In genomic region chr7:58866865-58867614, GRCm38 (mm10) we compare ENCODE assay signal across 17 mouse cellular contexts.
A peak's percentile ranks its signal among the peaks of the same experiment; 100 is the strongest.
DNase-seq lines count a peak whose midpoint lies in the region; ATAC-seq lines count a peak whose summit lies in the region.
"Had no signal": no experiment of that assay in that cellular context is flagged by ENCODE, and none has a peak within 500 bp of the region (broad histone marks: within the 10 kb centered on the region; RNA-seq: fewer than 3 reads in every experiment).

No protein-coding gene starts in this region.

- no peaks in the 10 kb centered on the region for H3K9me3 ChIP-seq in forebrain, embryonic 14.5 days (replicated peaks; ENCODE audit: control insufficient read depth, low read length)
- H3K9me3 ChIP-seq in forebrain, embryonic 16.5 days (ENCODE audit: control insufficient read depth, low read length): no peaks in the 10 kb centered on the region
- H3K9me3 ChIP-seq in midbrain, embryonic 11.5 days (ENCODE audit: control insufficient read depth, low read length): no peaks in the 10 kb centered on the region
- no peaks in the 10 kb centered on the region for H3K9me3 ChIP-seq in midbrain, embryonic 16.5 days (replicated peaks; ENCODE audit: control insufficient read depth, low read length, poor library complexity, severe bottlenecking)
- no peaks in the 10 kb centered on the region for H3K9me3 ChIP-seq in midbrain, embryonic 12.5 days
- H3K9me3 ChIP-seq: limb, embryonic 10.5 days had no signal

- H3K9ac ChIP-seq in forebrain, embryonic 14.5 days (ENCODE audit: low read length): no peak overlapping the region
- H3K9ac ChIP-seq in forebrain, embryonic 16.5 days (replicated peaks; ENCODE audit: low read depth, low read length): no peak overlapping the region
- no peak overlapping the region for H3K9ac ChIP-seq in midbrain, embryonic 11.5 days (ENCODE audit: low read length)
- H3K9ac ChIP-seq in midbrain, embryonic 16.5 days (ENCODE audit: low read depth, low read length): no peak overlapping the region
- no peak overlapping the region for H3K9ac ChIP-seq in midbrain, embryonic 12.5 days (replicated peaks)

- peak; percentile 24 for DNase-seq in forebrain, embryonic 14.5 days (ENCODE audit: low spot score)
- DNase-seq in midbrain, embryonic 11.5 days (ENCODE audit: low spot score, missing footprints): peak; percentile 89
- DNase-seq in retina, postnatal 1 day: peak; percentile 6
- DNase-seq in layer of hippocampus, postnatal 10 days (ENCODE audit: low spot score in 2 of 2): no peak
- DNase-seq: adrenal gland, adult 2 months; cerebellum, adult 18-20 months; cerebellum, postnatal 14 days; heart, postnatal 4 days; kidney, adult 18-20 months; lung, postnatal 4 days; right cerebral cortex, postnatal 14 days had no signal

- H3K27ac ChIP-seq in forebrain, embryonic 14.5 days (ENCODE audit: low read depth, low read length): no peak overlapping the region
- H3K27ac ChIP-seq in forebrain, embryonic 16.5 days (ENCODE audit: low read length): no peak overlapping the region
- H3K27ac ChIP-seq in midbrain, embryonic 11.5 days (ENCODE audit: low read depth, low read length): no peak overlapping the region
- no peak overlapping the region for H3K27ac ChIP-seq in midbrain, embryonic 16.5 days (ENCODE audit: low read length)
- H3K27ac ChIP-seq in midbrain, embryonic 12.5 days (replicated peaks): no peak overlapping the region
- H3K27ac ChIP-seq: kidney, postnatal 0 days; limb, embryonic 10.5 days had no signal

- ATAC-seq in forebrain, embryonic 14.5 days: peak; percentile 66; the same call in 1 of the 2 replicates
- ATAC-seq in forebrain, embryonic 16.5 days: no peak
- ATAC-seq in midbrain, embryonic 11.5 days (ENCODE audit: low FRiP score): peak; percentile 80
- no peak for ATAC-seq in midbrain, embryonic 16.5 days
- ATAC-seq in midbrain, embryonic 12.5 days (ENCODE audit: low FRiP score, low read depth): peak; percentile 81
- ATAC-seq: inflammation-experienced regulatory T-cells, adult 6 months had no signal

- no peaks in the 10 kb centered on the region for H3K4me1 ChIP-seq in forebrain, embryonic 14.5 days (ENCODE audit: control insufficient read depth, insufficient read depth, low read length)
- no peaks in the 10 kb centered on the region for H3K4me1 ChIP-seq in forebrain, embryonic 16.5 days (replicated peaks; ENCODE audit: control insufficient read depth, insufficient read depth, low read length)
- peaks cover 5% of the 10 kb centered on the region; the same call in 1 of the 2 replicates for H3K4me1 ChIP-seq in midbrain, embryonic 11.5 days (ENCODE audit: control insufficient read depth, insufficient read depth, low read length)
- no peaks in the 10 kb centered on the region for H3K4me1 ChIP-seq in midbrain, embryonic 16.5 days (ENCODE audit: control insufficient read depth, insufficient read depth, low read length)
- peaks cover 3% of the 10 kb centered on the region; the same call in 1 of the 2 replicates for H3K4me1 ChIP-seq in midbrain, embryonic 12.5 days
- H3K4me1 ChIP-seq: limb, embryonic 10.5 days had no signal

- H3K4me2 ChIP-seq in forebrain, embryonic 14.5 days (ENCODE audit: low read length): no peak overlapping the region
- H3K4me2 ChIP-seq in forebrain, embryonic 16.5 days (ENCODE audit: low read length): no peak overlapping the region
- H3K4me2 ChIP-seq in midbrain, embryonic 11.5 days: no peak overlapping the region
- no peak overlapping the region for H3K4me2 ChIP-seq in midbrain, embryonic 16.5 days (ENCODE audit: low read length)
- H3K4me2 ChIP-seq in midbrain, embryonic 12.5 days (replicated peaks): no peak overlapping the region

- H3K36me3 ChIP-seq in forebrain, embryonic 14.5 days (ENCODE audit: control insufficient read depth, insufficient read depth, low read length): no peaks in the 10 kb centered on the region
- no peaks in the 10 kb centered on the region for H3K36me3 ChIP-seq in forebrain, embryonic 16.5 days (ENCODE audit: control insufficient read depth, insufficient read depth)
- no peaks in the 10 kb centered on the region for H3K36me3 ChIP-seq in midbrain, embryonic 11.5 days (ENCODE audit: control insufficient read depth, insufficient read depth, low read length)
- H3K36me3 ChIP-seq in midbrain, embryonic 16.5 days (ENCODE audit: control insufficient read depth, insufficient read depth, low read length): no peaks in the 10 kb centered on the region
- H3K36me3 ChIP-seq in midbrain, embryonic 12.5 days: no peaks in the 10 kb centered on the region
- H3K36me3 ChIP-seq: limb, embryonic 10.5 days had no signal

- no peak overlapping the region for H3K4me3 ChIP-seq in forebrain, embryonic 14.5 days (ENCODE audit: low read depth, low read length)
- H3K4me3 ChIP-seq in forebrain, embryonic 16.5 days (replicated peaks; ENCODE audit: low read length): no peak overlapping the region
- no peak overlapping the region for H3K4me3 ChIP-seq in midbrain, embryonic 11.5 days (ENCODE audit: low read depth, low read length)
- no peak overlapping the region for H3K4me3 ChIP-seq in midbrain, embryonic 16.5 days (ENCODE audit: low read depth, low read length)
- H3K4me3 ChIP-seq in midbrain, embryonic 12.5 days: no peak overlapping the region
- H3K4me3 ChIP-seq: limb, embryonic 10.5 days had no signal

- 38% methylated on average over 4 of the region's 4 CpGs for WGBS in forebrain, embryonic 14.5 days
- WGBS in forebrain, embryonic 16.5 days: 38% methylated on average over 4 of the region's 4 CpGs
- 25% methylated on average over 4 of the region's 4 CpGs for WGBS in midbrain, embryonic 11.5 days
- WGBS in midbrain, embryonic 16.5 days: 15% methylated on average over 4 of the region's 4 CpGs
- 25% methylated on average over 4 of the region's 4 CpGs for WGBS in midbrain, embryonic 12.5 days

- no peaks in the 10 kb centered on the region for H3K27me3 ChIP-seq in forebrain, embryonic 14.5 days (replicated peaks; ENCODE audit: control insufficient read depth, insufficient read depth, low read length)
- H3K27me3 ChIP-seq in forebrain, embryonic 16.5 days (replicated peaks; ENCODE audit: control insufficient read depth, insufficient read depth, low read length): no peaks in the 10 kb centered on the region
- H3K27me3 ChIP-seq in midbrain, embryonic 11.5 days (ENCODE audit: control insufficient read depth, insufficient read depth, low read length): no peaks in the 10 kb centered on the region
- H3K27me3 ChIP-seq in midbrain, embryonic 16.5 days (ENCODE audit: control insufficient read depth, insufficient read depth, low read depth, low read length): no peaks in the 10 kb centered on the region
- H3K27me3 ChIP-seq in midbrain, embryonic 12.5 days: no peaks in the 10 kb centered on the region

Comparison
In these comparisons a context has a peak if more than half of its experiments do, and no peak if none do; other contexts are left out.
1. ATAC-seq: peak in forebrain, embryonic 14.5 days (single experiment), midbrain, embryonic 11.5 days (single experiment) and midbrain, embryonic 12.5 days (single experiment); none in forebrain, embryonic 16.5 days (single experiment) and midbrain, embryonic 16.5 days (single experiment).
2. DNase-seq: peak in forebrain, embryonic 14.5 days (single experiment), midbrain, embryonic 11.5 days (single experiment) and retina, postnatal 1 day (single experiment); none in layer of hippocampus, postnatal 10 days (0 of 2).